Mouse (Mus musculus) T-helper 17 cell (primary cell): ENCODE results near the gene Catsper1.

Source experiments
- in situ Hi-C, 2 experiments: fragments of 300-600 bp; cut with MboI, MseI; formaldehyde crosslinking; loops; 1 replicate in 1 of 2; 2 replicates in 1 of 2; pipeline ENCODE4 v1.15.1; 2025; ENCODE audit warnings: high pct_unique_total_duplicates in 2 of 2

Catsper1 gene

GRCm38 (mm10) chr19:5335441-5335840, at the start of gene Catsper1:
Catsper1 (plus strand) TSS chr19:5335741.
- in situ Hi-C loops, result no loop called here

GRCm38 (mm10) chr19:5294972-5295735, 40.4 kb upstream of the Catsper1 start, which contains the start of gene Sf3b2:
Sf3b2 (minus strand) TSS chr19:5295455.
- in situ Hi-C loops, result loop anchor here in 1 of 2 experiments (5.0 kb wide), 1 partner anchor 47 kb away; no protein-coding TSS in a partner anchor

- in situ Hi-C loops, result loop anchor here in 1 of 2 experiments (5.0 kb wide), 1 partner anchor 47 kb away; no protein-coding TSS in a partner anchor
Measured at GRCm38 (mm10) chr19:5295736-5296075, 39.8 kb upstream of the Catsper1 start.

GRCm38 (mm10) chr19:5296630-5297029, 38.9 kb upstream of the Catsper1 start:
- in situ Hi-C loops, result loop anchor here in 1 of 2 experiments (5.0 kb wide), 1 partner anchor 46 kb away; no protein-coding TSS in a partner anchor

GRCm38 (mm10) chr19:5297903-5298800, 37.4 kb upstream of the Catsper1 start, which contains the start of gene Gal3st3:
Gal3st3 (plus strand) TSS chr19:5298331.
- in situ Hi-C loops, result loop anchor here in 1 of 2 experiments (5.0 kb wide), 1 partner anchor 44 kb away; no protein-coding TSS in a partner anchor

- in situ Hi-C loops, result loop anchor here in 1 of 2 experiments (5.0 kb wide), 1 partner anchor 42 kb away; no protein-coding TSS in a partner anchor
Measured at GRCm38 (mm10) chr19:5300588-5300987, 35.0 kb upstream of the Catsper1 start.

GRCm38 (mm10) chr19:5302455-5302854, 33.1 kb upstream of the Catsper1 start:
- in situ Hi-C loops, result loop anchor here in 1 of 2 experiments (5.0 kb wide), 1 partner anchor 40 kb away; no protein-coding TSS in a partner anchor

GRCm38 (mm10) chr19:5306279-5306678, 29.3 kb upstream of the Catsper1 start:
- in situ Hi-C loops, result no loop called here

GRCm38 (mm10) chr19:5306968-5307734, 28.4 kb upstream of the Catsper1 start:
- in situ Hi-C loops, result no loop called here

GRCm38 (mm10) chr19:5309025-5309424, 26.5 kb upstream of the Catsper1 start:
- in situ Hi-C loops, result no loop called here

GRCm38 (mm10) chr19:5313189-5313588, 22.4 kb upstream of the Catsper1 start:
- in situ Hi-C loops, result no loop called here

- in situ Hi-C loops, result no loop called here
Measured at GRCm38 (mm10) chr19:5323801-5324200, 11.7 kb upstream of the Catsper1 start.

GRCm38 (mm10) chr19:5327970-5328369, 7.6 kb upstream of the Catsper1 start:
- in situ Hi-C loops, result no loop called here

- in situ Hi-C loops, result no loop called here
Measured at GRCm38 (mm10) chr19:5334741-5335140, 800 bp upstream of the Catsper1 start.

- in situ Hi-C loops, result no loop called here
Measured at GRCm38 (mm10) chr19:5337975-5338374, 2.4 kb downstream of the Catsper1 start.

GRCm38 (mm10) chr19:5341360-5341759, 5.8 kb downstream of the Catsper1 start:
- in situ Hi-C loops, result loop anchor here (5.0 kb wide), 2 partner anchors 39 to 44 kb away; partner anchors contain the start of genes Gal3st3 (in 1 of the 2) and Sf3b2 (in 1 of the 2)

GRCm38 (mm10) chr19:5345297-5346131, 10.0 kb downstream of the Catsper1 start:
- in situ Hi-C loops, result no loop called here

GRCm38 (mm10) chr19:5348064-5348463, 12.5 kb downstream of the Catsper1 start:
- in situ Hi-C loops, result no loop called here

- in situ Hi-C loops, result no loop called here
Measured at GRCm38 (mm10) chr19:5348526-5349501, 13.3 kb downstream of the Catsper1 start.
